Mouse (Mus musculus): ENCODE results near the gene Hoxd13. TPM values are rescaled to one million over a fixed set of nuclear protein-coding genes. Genes with fewer than 3 reads are reported as not detected.

The Hoxd13 gene
- polyA plus RNA-seq, 1 experiment: not detected

DNA sequence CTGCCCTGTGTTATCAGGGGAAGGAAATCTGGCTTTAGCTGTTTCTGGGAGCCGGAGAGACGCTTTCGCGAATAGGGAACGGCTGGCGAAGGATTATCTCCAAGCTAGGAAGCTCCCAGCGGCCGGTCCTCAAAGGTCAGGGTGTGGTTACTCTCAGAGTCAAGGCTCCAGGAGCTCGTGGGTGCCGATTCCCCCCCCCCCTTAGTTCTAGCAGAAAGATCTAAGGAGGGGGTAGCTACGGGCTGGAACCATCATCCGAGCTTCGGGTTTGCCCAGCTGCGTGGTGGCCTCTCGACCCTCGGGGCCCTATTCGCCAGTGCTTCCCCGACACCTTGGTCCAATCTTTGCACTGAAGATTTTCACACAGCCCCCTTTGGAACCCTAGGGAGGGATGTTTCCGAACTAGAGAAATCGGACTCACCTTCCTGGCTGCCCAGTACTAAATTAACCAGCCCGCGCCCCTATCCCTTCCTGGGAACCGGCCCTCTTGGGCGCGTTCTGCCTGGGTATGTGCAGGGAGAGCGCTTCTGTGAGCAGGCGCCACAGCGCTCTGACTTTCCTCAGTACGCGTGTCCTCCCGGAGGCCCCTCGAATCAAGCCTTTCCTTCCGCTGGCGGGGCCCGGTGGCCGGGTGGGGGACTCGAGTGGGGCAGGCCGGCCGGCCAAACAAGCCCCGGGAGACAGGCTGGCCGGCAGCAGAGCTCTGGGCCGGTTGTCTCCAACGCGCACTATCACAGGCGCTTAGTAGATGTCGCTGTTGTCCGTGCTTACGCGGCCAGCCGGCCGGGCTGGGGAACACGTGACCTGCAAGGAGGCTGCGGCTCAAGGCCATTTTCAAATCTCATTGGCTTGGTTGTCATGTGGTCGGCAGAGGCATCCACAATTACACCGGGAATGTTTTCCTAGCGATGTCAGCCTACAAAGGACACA lies 23.2 kb downstream of the Hoxd13 start, which contains the start of gene Hoxd10:
TSS of gene Hoxd10 (plus strand) at position 903 of the 930 bp plus-strand sequence.
- DNase-seq (ENCODE audit: low read depth, low spot score): no peak
- WGBS: 9% methylated on average over 56 of the region's 56 CpGs

GRCm38 (mm10) chr2:74691995-74692807 lies 24.1 kb downstream of the Hoxd13 start:
- no peak for DNase-seq (ENCODE audit: low read depth, low spot score)
- WGBS: 10% methylated on average over 35 of the region's 35 CpGs

GRCm38 (mm10) chr2:74692808-74693431 lies 24.8 kb downstream of the Hoxd13 start:
- WGBS: 24% methylated on average over 20 of the region's 20 CpGs
- DNase-seq (ENCODE audit: low read depth, low spot score): no peak

GRCm38 (mm10) chr2:74693432-74693827 lies 25.3 kb downstream of the Hoxd13 start:
- 41% methylated on average over 4 of the region's 4 CpGs for WGBS
- DNase-seq (ENCODE audit: low read depth, low spot score): no peak

DNA sequence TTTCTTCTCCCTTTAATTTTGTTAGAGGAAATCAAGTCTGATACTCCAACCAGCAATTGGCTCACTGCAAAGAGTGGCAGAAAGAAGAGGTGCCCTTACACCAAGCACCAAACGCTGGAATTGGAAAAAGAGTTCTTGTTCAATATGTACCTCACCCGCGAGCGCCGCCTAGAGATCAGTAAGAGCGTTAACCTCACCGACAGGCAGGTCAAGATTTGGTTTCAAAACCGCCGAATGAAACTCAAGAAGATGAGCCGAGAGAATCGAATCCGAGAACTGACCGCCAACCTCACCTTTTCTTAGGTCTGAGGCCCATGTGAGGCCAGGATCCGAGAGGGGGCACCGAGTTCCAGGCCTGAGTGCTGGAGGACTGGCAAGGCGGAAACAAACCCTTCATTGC lies 26.0 kb downstream of the Hoxd13 start:
- 20% methylated on average over 16 of the region's 16 CpGs for WGBS
- no peak for DNase-seq (ENCODE audit: low read depth, low spot score)

DNA sequence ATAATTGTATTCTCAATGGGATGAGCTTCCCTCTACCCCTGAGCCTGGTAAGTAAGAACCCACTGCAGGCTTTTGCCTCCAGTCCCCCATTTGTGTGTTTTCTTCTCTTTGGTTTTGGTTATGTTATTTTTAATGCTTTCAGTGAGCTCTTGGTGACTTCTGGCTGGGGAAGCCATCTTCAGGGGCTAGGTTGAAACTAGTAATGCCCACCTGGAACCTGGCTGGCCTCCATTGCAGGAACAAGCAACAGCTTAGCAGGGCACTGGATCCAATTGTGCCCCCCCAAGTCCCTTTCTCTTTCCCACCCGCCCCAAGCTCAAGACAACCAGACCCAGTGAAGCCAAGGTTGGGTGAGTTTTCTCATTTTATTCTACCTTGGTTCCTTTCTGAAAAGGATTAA lies 27.3 kb downstream of the Hoxd13 start:
- 40% methylated on average over 1 of the region's 1 CpGs for WGBS
- DNase-seq (ENCODE audit: low read depth, low spot score): no peak

GRCm38 (mm10) chr2:74695813-74696430 lies 27.8 kb downstream of the Hoxd13 start:
- DNase-seq (ENCODE audit: low read depth, low spot score): no peak
- 42% methylated on average over 7 of the region's 7 CpGs for WGBS

DNA sequence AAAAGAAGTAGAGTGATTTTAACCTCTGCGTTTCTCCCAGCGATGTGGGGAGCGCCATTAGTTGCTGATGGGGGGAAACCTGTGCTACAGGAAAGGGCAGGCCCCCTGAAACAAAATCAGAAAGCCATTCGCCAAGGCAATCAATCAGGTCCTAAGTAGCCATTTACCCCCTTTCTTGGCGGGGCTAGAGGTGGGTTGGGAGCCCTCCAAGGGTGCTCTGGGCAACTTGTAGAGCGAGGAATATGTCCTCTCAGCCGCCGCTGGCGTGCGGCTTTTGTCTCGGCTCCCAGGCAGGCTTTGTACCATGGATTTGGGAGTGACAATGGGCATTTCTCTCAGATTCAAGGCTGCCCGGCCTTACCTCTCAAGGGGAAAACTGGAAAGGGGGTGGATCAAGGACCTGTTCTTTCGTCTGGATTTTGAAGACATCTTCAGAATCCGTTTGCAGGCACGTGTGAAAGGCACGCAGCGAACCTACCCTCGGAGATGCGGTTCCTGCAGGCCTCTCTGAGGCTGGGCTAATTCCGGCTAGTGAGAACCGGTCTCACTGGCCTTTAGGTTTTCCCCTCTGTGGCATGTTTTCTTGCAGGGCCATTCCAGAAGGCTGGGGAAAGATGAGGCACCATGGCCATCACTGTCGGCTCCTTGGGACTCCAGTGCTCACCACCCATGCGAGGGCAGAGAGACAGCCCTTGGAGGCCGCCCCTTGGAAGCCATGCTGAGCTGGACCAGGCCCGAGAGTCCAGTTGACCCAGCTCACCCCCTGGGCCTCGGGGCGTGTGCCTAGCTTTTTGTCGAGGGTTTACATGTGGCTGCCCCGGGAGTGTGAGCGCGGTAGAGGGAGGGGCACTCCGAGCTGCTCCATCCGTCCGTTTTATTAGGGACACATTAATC lies 28.6 kb downstream of the Hoxd13 start:
- WGBS: 29% methylated on average over 34 of the region's 34 CpGs
- no peak for DNase-seq (ENCODE audit: low read depth, low spot score)

DNA sequence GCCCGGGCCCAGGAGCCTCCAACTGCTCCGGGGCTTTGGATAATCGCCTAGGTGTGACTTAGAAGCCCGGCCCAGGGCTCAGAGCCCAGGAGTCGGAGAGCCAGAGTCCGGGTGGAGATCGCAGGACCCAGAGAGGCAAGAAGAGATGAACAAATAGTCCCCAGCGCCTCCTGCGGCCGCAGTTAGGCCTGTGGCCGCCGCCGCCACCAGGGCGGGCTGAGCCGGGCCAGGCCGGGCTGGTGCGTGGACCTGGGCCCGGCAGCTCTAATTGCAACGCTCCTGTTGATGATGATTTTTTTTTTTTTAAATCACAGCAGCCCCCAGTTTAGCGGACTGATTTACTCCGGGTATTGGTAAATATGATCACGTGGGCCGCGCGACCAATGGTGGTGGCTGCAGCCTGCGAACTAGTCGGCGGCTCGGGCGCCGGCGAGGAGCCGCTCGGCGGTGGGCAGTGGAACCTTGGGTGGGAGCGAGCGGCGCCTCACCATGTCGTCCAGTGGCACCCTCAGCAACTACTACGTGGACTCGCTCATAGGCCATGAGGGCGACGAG lies 29.5 kb downstream of the Hoxd13 start, which contains the start of gene Hoxd9:
TSS of gene Hoxd9 (plus strand) at position 161 of the 555 bp plus-strand sequence.
- WGBS: 2% methylated on average over 43 of the region's 43 CpGs
- no peak for DNase-seq (ENCODE audit: low read depth, low spot score)

- WGBS: 3% methylated on average over 86 of the region's 86 CpGs
- no peak for DNase-seq (ENCODE audit: low read depth, low spot score)
Observed at GRCm38 (mm10) chr2:74698201-74699052, 30.3 kb downstream of the Hoxd13 start.

DNA sequence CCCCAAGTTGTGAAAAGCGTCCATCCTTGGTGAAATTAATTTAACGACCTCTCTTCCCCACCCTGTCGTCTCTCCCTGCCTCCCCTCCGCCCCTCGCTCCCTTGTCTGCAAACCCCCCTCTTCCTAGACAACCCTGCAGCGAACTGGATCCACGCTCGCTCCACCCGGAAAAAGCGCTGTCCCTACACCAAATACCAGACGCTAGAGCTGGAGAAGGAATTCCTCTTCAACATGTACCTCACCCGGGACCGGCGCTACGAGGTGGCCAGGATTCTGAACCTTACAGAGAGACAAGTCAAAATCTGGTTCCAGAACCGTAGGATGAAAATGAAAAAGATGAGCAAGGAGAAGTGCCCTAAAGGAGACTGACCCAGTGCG lies 30.9 kb downstream of the Hoxd13 start:
- DNase-seq (ENCODE audit: low read depth, low spot score): no peak
- WGBS: 12% methylated on average over 17 of the region's 17 CpGs

DNA sequence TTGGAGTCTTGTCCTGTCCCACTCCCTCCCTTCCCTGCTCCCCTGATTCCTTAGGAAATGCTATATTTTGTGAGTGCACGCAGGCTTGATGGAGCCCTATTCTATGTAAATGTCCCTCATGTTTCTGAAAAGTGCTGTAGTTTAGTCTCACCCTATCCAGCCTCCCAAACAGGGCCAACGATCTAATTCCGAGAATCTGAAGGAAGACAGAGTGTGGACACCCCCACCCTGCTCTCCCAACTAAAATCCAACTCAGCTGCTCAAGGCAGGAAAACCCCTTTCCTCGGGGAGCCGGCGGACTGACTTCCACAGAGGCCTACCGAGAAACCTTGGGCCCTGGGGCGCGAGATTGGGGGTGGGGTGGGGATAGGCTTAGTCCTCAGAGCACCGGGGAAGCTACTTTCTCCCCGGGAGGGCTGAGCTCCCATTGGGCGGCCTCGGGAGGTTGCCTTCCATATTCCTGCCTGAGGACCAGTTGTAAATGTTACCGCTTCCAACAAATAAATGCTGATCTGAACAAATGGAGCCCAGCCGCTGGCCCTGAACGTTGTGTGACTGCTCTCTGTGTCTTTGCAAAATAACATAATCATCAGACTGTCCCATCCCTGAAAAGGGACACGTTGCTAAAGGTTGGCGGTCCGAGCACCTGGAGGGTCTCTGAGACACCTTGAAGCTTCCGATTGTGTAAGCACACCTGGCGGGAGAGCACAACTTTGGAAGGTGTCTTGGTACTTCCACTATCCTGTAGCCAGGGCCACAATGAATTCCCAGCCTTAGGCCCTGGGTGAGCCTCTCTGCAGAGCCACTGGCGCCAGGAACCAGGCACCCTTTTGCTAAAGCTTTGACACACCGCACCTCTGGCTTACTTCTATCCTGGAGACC lies 31.8 kb downstream of the Hoxd13 start:
- no peak for DNase-seq (ENCODE audit: low read depth, low spot score)
- WGBS: 45% methylated on average over 23 of the region's 23 CpGs

- DNase-seq (ENCODE audit: low read depth, low spot score): no peak
- WGBS: 26% methylated on average over 22 of the region's 22 CpGs
Observed at GRCm38 (mm10) chr2:74700546-74701112, 32.5 kb downstream of the Hoxd13 start.

- 18% methylated on average over 17 of the region's 17 CpGs for WGBS
- no peak for DNase-seq (ENCODE audit: low read depth, low spot score)
Observed at GRCm38 (mm10) chr2:74701949-74702819, 34.1 kb downstream of the Hoxd13 start.

DNA sequence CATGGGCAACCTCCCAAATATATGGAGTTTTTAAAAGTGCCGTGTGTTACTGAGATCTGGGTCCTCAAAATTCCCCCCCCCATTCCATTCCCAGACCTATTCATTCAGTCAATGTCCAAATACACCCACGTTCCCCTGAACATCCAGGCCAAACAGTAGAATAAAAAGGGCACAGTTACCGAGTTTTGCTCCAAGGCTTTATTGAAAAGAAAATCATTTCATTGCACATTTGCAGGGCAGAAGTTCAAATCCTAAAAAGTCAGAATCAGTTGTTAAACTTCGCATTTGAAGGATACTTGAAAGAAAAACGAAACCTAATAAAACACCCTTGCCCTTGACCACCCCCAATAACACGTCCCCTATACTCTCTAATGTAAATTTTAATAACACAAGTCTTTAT lies 34.7 kb downstream of the Hoxd13 start:
- DNase-seq (ENCODE audit: low read depth, low spot score): no peak
- WGBS: 45% methylated on average over 6 of the region's 6 CpGs

All from large intestine, adult 2 months (tissue).